Comparison of ENCODE assay signal across 11 mouse cellular contexts in genomic region chr2:33764476-33764875, GRCm38 (mm10).
A peak's percentile ranks its signal among the peaks of the same experiment; 100 is the strongest.
DNase-seq lines count a peak whose midpoint lies in the region; ATAC-seq and TF ChIP-seq lines count a peak whose summit lies in the region.
"Had no signal": no experiment of that assay in that cellular context is flagged by ENCODE, and none has a peak within 500 bp of the region (broad histone marks: within the 10 kb centered on the region; RNA-seq: fewer than 3 reads in every experiment).

No protein-coding gene starts in this region.

- H3K4me1 ChIP-seq in limb, embryonic 13.5 days, result peaks cover 45% of the 10 kb centered on the region

- no peak for TF ChIP-seq POLR2A in brain, embryonic 14.5 days (IDR thresholded peaks at IDR 0.05; ENCODE audit: borderline replicate concordance, extremely low read depth, insufficient read depth, insufficient read length, poor library complexity, severe bottlenecking)

- no peak for TF ChIP-seq CTCF in brain, embryonic 14.5 days (IDR thresholded peaks at IDR 0.05; ENCODE audit: borderline replicate concordance, extremely low read depth, insufficient read depth, insufficient read length)

- WGBS in limb, embryonic 13.5 days, result 34% methylated on average over 7 of the region's 8 CpGs

- H3K27ac ChIP-seq in limb, embryonic 13.5 days, result peak overlapping the region; percentile 22; the same call in 1 of the 2 replicates

- ATAC-seq in limb, embryonic 13.5 days (ENCODE audit: low FRiP score, low read depth), result peak; percentile 71

- no peak overlapping the region for H3K4me3 ChIP-seq in limb, embryonic 13.5 days

- no peak overlapping the region for H3K9ac ChIP-seq in limb, embryonic 13.5 days

- H3K27me3 ChIP-seq in limb, embryonic 13.5 days, result no peaks in the 10 kb centered on the region

- no peak overlapping the region for H3K4me2 ChIP-seq in limb, embryonic 13.5 days (replicated peaks)

- DNase-seq in embryo, embryonic 10 days (ENCODE audit: low spot score), result peak; percentile 81
- no peak for DNase-seq in embryo, embryonic 9.5 days (ENCODE audit: extremely low spot score)
- DNase-seq in brain, embryonic 14.5 days (ENCODE audit: low read depth), result peak; percentile 78
- peak; percentile 46 for DNase-seq in kidney, adult 11 months
- no peak for DNase-seq in frontal cortex, postnatal 10 days (ENCODE audit: low spot score in 2 of 2)
- no peak for DNase-seq in frontal cortex, adult 2 months (ENCODE audit: extremely low spot score in 1 of 2, low spot score in 1 of 2)
- DNase-seq in heart, adult 18-20 months, result no peak
- DNase-seq: gastrocnemius, postnatal 10 days; heart, postnatal 4 days; layer of hippocampus, postnatal 36 days had no signal

- peaks cover 13% of the 10 kb centered on the region for H3K36me3 ChIP-seq in limb, embryonic 13.5 days

- 0 out of 2 replicates have a peak, but pooled peaks cover 4% of the 10 kb centered on the region for H3K9me3 ChIP-seq in limb, embryonic 13.5 days

Comparison
In these comparisons a context has a peak if more than half of its experiments do, and no peak if none do; other contexts are left out.
1. DNase-seq: peak in embryo, embryonic 10 days (single experiment), brain, embryonic 14.5 days (single experiment) and kidney, adult 11 months (single experiment); none in embryo, embryonic 9.5 days (single experiment), frontal cortex, postnatal 10 days (0 of 2), frontal cortex, adult 2 months (0 of 2) and heart, adult 18-20 months (0 of 2).